ENCODE assay signal across 14 mouse cellular contexts in genomic region chr6:90802058-90802457, GRCm38 (mm10).
DNase-seq lines count a peak whose midpoint lies in the region; ATAC-seq and TF ChIP-seq lines count a peak whose summit lies in the region.
"Had no signal": no experiment of that assay in that cellular context is flagged by ENCODE, and none has a peak within 500 bp of the region (broad histone marks: within the 10 kb centered on the region; RNA-seq: fewer than 3 reads in every experiment).

No protein-coding gene starts in this region.

- H3K27ac ChIP-seq in hindbrain, embryonic 10.5 days: 0 out of 2 replicates have a peak overlapping the region, but pooled peaks have one; percentile 24
- H3K27ac ChIP-seq in hindbrain, embryonic 11.5 days (ENCODE audit: low read depth, low read length): no peak overlapping the region
- peak overlapping the region; percentile 71 for H3K27ac ChIP-seq in neural tube, embryonic 13.5 days (replicated peaks)
- no peak overlapping the region for H3K27ac ChIP-seq in gastrocnemius, adult 2 months
- H3K27ac ChIP-seq: limb, embryonic 13.5 days; liver, embryonic 15.5 days had no signal

- no peak overlapping the region for H3K4me2 ChIP-seq in hindbrain, embryonic 11.5 days (replicated peaks; ENCODE audit: low read depth, low read length)
- H3K4me2 ChIP-seq in neural tube, embryonic 13.5 days: no peak overlapping the region
- H3K4me2 ChIP-seq: heart, embryonic 11.5 days; limb, embryonic 13.5 days; liver, embryonic 15.5 days had no signal

- no peak for ATAC-seq in hindbrain, embryonic 11.5 days (ENCODE audit: low FRiP score)
- 0 out of 2 replicates have a peak, but pooled peaks have one; percentile 16 for ATAC-seq in neural tube, embryonic 13.5 days (ENCODE audit: low read depth)

- no peak overlapping the region for H3K9ac ChIP-seq in hindbrain, embryonic 11.5 days (ENCODE audit: low read depth, low read length)
- no peak overlapping the region for H3K9ac ChIP-seq in neural tube, embryonic 13.5 days
- H3K9ac ChIP-seq: limb, embryonic 13.5 days; liver, embryonic 15.5 days had no signal

- intact Hi-C loops in gastrocnemius, adult 2 months (cut with DNase I): no loop called here
- intact Hi-C loops in left cerebral cortex, postnatal 4 days (cut with DNase I): no loop called here

- H3K36me3 ChIP-seq in hindbrain, embryonic 10.5 days: no peaks in the 10 kb centered on the region
- H3K36me3 ChIP-seq in hindbrain, embryonic 11.5 days (ENCODE audit: control insufficient read depth, insufficient read depth, low read length): no peaks in the 10 kb centered on the region
- no peaks in the 10 kb centered on the region for H3K36me3 ChIP-seq in neural tube, embryonic 13.5 days
- H3K36me3 ChIP-seq: G1E; limb, embryonic 13.5 days; liver, embryonic 15.5 days had no signal

- TF ChIP-seq CTCF in gastrocnemius, adult 2 months (IDR thresholded peaks at IDR 0.05): no peak

- no peaks in the 10 kb centered on the region for H3K9me3 ChIP-seq in hindbrain, embryonic 10.5 days
- no peaks in the 10 kb centered on the region for H3K9me3 ChIP-seq in hindbrain, embryonic 11.5 days (ENCODE audit: control insufficient read depth, low read length)
- H3K9me3 ChIP-seq in neural tube, embryonic 13.5 days: no peaks in the 10 kb centered on the region
- H3K9me3 ChIP-seq: G1E; limb, embryonic 13.5 days; liver, embryonic 15.5 days had no signal

- DNase-seq in hindbrain, embryonic 10.5 days (ENCODE audit: low spot score): no peak
- no peak for DNase-seq in hindbrain, embryonic 11.5 days (ENCODE audit: low spot score)
- DNase-seq in neural tube, embryonic 10.5 days (ENCODE audit: extremely low spot score, low spot score): no peak
- peak; percentile 54 for DNase-seq in lung, postnatal 10 days
- DNase-seq in gastrocnemius, adult 2 months: no peak
- DNase-seq in left cerebral cortex, postnatal 4 days: no peak
- DNase-seq: adrenal gland, adult 2 months; kidney, adult 18-20 months; kidney, postnatal 14 days had no signal

- H3K27me3 ChIP-seq in hindbrain, embryonic 10.5 days (ENCODE audit: insufficient read depth, poor library complexity, severe bottlenecking): no peaks in the 10 kb centered on the region
- no peaks in the 10 kb centered on the region for H3K27me3 ChIP-seq in hindbrain, embryonic 11.5 days (ENCODE audit: control insufficient read depth, insufficient read depth, low read length)
- H3K27me3 ChIP-seq in neural tube, embryonic 13.5 days: no peaks in the 10 kb centered on the region
- H3K27me3 ChIP-seq: limb, embryonic 13.5 days; liver, embryonic 15.5 days had no signal

- WGBS in hindbrain, embryonic 10.5 days: 71% methylated on average over 3 of the region's 3 CpGs
- WGBS in hindbrain, embryonic 11.5 days: 63% methylated on average over 3 of the region's 3 CpGs
- 45% methylated on average over 3 of the region's 3 CpGs for WGBS in neural tube, embryonic 13.5 days

- peaks cover 20% of the 10 kb centered on the region for H3K4me1 ChIP-seq in hindbrain, embryonic 10.5 days (replicated peaks)
- 0 out of 2 replicates have a peak, but pooled peaks cover 3% of the 10 kb centered on the region for H3K4me1 ChIP-seq in hindbrain, embryonic 11.5 days (replicated peaks; ENCODE audit: control insufficient read depth, insufficient read depth, low read length)
- H3K4me1 ChIP-seq in neural tube, embryonic 13.5 days (replicated peaks): peaks cover 19% of the 10 kb centered on the region
- H3K4me1 ChIP-seq: liver, embryonic 15.5 days had no signal

- no peak overlapping the region for H3K4me3 ChIP-seq in hindbrain, embryonic 10.5 days
- H3K4me3 ChIP-seq in hindbrain, embryonic 11.5 days (ENCODE audit: low read depth, low read length): no peak overlapping the region
- H3K4me3 ChIP-seq in neural tube, embryonic 13.5 days: no peak overlapping the region
- no peak overlapping the region for H3K4me3 ChIP-seq in gastrocnemius, adult 2 months
- H3K4me3 ChIP-seq: limb, embryonic 13.5 days; liver, embryonic 15.5 days had no signal

Comparison
In these comparisons a context has a peak if more than half of its experiments do, and no peak if none do; other contexts are left out.
1. H3K27ac ChIP-seq: peak in hindbrain, embryonic 10.5 days (single experiment) and neural tube, embryonic 13.5 days (single experiment); none in hindbrain, embryonic 11.5 days (single experiment) and gastrocnemius, adult 2 months (single experiment).